ENCODE assay signal across 8 mouse cellular contexts in the genomic region with DNA sequence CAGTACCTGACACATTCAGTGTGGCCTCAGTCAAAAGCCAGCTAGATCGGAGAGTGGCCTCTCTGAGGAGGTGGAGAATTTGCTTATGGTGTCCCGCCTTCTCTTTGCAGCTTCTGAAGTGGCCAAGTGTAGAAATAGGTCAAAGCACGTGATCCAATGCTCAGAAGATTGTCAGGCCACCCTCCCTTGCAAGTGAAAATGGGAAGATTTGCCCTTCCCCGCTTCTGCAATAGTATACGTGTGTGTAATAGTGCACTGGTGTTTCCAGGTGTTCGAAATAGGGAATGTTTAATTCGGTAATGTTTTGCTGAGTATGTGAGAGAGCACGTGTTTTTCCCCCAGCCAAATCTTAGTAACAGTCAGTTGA. TPM values are rescaled to one million over a fixed set of nuclear protein-coding genes. Genes with fewer than 3 reads are reported as not detected.
A peak's percentile ranks its signal among the peaks of the same experiment; 100 is the strongest.
DNase-seq lines count a peak whose midpoint lies in the region; ATAC-seq and TF ChIP-seq lines count a peak whose summit lies in the region.

No protein-coding gene starts in this region.

- 21% methylated on average over 8 of the region's 8 CpGs for WGBS in kidney, postnatal 0 days
- 21% methylated on average over 8 of the region's 8 CpGs for WGBS in intestine, embryonic 15.5 days
- 27% methylated on average over 8 of the region's 8 CpGs for WGBS in midbrain, embryonic 15.5 days

- no peaks in the 10 kb centered on the region for H3K9me3 ChIP-seq in kidney, postnatal 0 days (replicated peaks; ENCODE audit: low read length)
- no peaks in the 10 kb centered on the region for H3K9me3 ChIP-seq in intestine, embryonic 15.5 days
- H3K9me3 ChIP-seq in midbrain, embryonic 15.5 days, result no peaks in the 10 kb centered on the region

- no peak overlapping the region for H3K27ac ChIP-seq in kidney, postnatal 0 days
- no peak overlapping the region for H3K27ac ChIP-seq in intestine, embryonic 15.5 days
- H3K27ac ChIP-seq in midbrain, embryonic 15.5 days, result no peak overlapping the region

- ATAC-seq in kidney, postnatal 0 days (replicated peaks; ENCODE audit: low FRiP score, low read depth), result no peak
- peak; percentile 5 for ATAC-seq in intestine, embryonic 15.5 days
- ATAC-seq in midbrain, embryonic 15.5 days (replicated peaks), result no peak

- peak; percentile 8 for DNase-seq in kidney, postnatal 0 days (ENCODE audit: low spot score)
- DNase-seq in kidney, postnatal 36 days, result no peak
- DNase-seq in c-Kit-positive CD71-negative TER-119-negative erythroid progenitor cells, embryonic 14.5 days (ENCODE audit: low read depth), result peak; percentile 28
- DNase-seq in thymus, postnatal 36 days, result no peak
- DNase-seq in urinary bladder, postnatal 10 days (ENCODE audit: low spot score), result no peak
- no peak for DNase-seq in cerebellum, postnatal 14 days

- TF ChIP-seq CTCF in kidney, postnatal 0 days (IDR thresholded peaks at IDR 0.05; ENCODE audit: low read depth), result no peak

- peak overlapping the region; percentile 87 for H3K4me2 ChIP-seq in kidney, postnatal 0 days (ENCODE audit: low read length)
- H3K4me2 ChIP-seq in intestine, embryonic 15.5 days (replicated peaks), result peak overlapping the region; percentile 87
- peak overlapping the region; percentile 87 for H3K4me2 ChIP-seq in midbrain, embryonic 15.5 days

- H3K27me3 ChIP-seq in kidney, postnatal 0 days (ENCODE audit: insufficient read depth, low read length), result no peaks in the 10 kb centered on the region
- H3K27me3 ChIP-seq in intestine, embryonic 15.5 days (replicated peaks), result no peaks in the 10 kb centered on the region
- no peaks in the 10 kb centered on the region for H3K27me3 ChIP-seq in midbrain, embryonic 15.5 days (replicated peaks)

- H3K36me3 ChIP-seq in kidney, postnatal 0 days (ENCODE audit: insufficient read depth, low read length), result no peaks in the 10 kb centered on the region
- H3K36me3 ChIP-seq in intestine, embryonic 15.5 days, result no peaks in the 10 kb centered on the region
- no peaks in the 10 kb centered on the region for H3K36me3 ChIP-seq in midbrain, embryonic 15.5 days (replicated peaks)

- peak overlapping the region; percentile 98 for H3K4me3 ChIP-seq in kidney, postnatal 0 days (replicated peaks; ENCODE audit: low read depth, low read length)
- H3K4me3 ChIP-seq in intestine, embryonic 15.5 days (replicated peaks), result peak overlapping the region; percentile 94
- peak overlapping the region; percentile 68 for H3K4me3 ChIP-seq in midbrain, embryonic 15.5 days

- H3K9ac ChIP-seq in kidney, postnatal 0 days (ENCODE audit: low read depth, low read length), result peak overlapping the region; percentile 78
- H3K9ac ChIP-seq in intestine, embryonic 15.5 days, result peak overlapping the region; percentile 66
- H3K9ac ChIP-seq in midbrain, embryonic 15.5 days, result peak overlapping the region; percentile 62

- peaks cover 13% of the 10 kb centered on the region for H3K4me1 ChIP-seq in kidney, postnatal 0 days (replicated peaks; ENCODE audit: insufficient read depth, low read length)
- H3K4me1 ChIP-seq in intestine, embryonic 15.5 days (replicated peaks), result peaks cover 12% of the 10 kb centered on the region
- H3K4me1 ChIP-seq in midbrain, embryonic 15.5 days, result peaks cover 23% of the 10 kb centered on the region

RNA-seq across cellular contexts. Expression of a gene that starts 0.8 kb away (rescaled TPM):
- polyA plus RNA-seq in kidney, postnatal 0 days (2015; fragmentation: Nextera tagmentation; extraction: Ambion mirVana), result 14.9 and 16.1 TPM in 2 replicates
- polyA plus RNA-seq in intestine, embryonic 15.5 days (2015; fragmentation: Nextera tagmentation; extraction: Ambion mirVana), result 22.4 and 23.1 TPM in 2 replicates
- 32.0 and 32.7 TPM in 2 replicates for polyA plus RNA-seq in midbrain, embryonic 15.5 days (2015; fragmentation: Nextera tagmentation; extraction: Ambion mirVana)

Comparison
In these comparisons a context has a peak if more than half of its experiments do, and no peak if none do; other contexts are left out.
1. DNase-seq: peak in kidney, postnatal 0 days (single experiment) and c-Kit-positive CD71-negative TER-119-negative erythroid progenitor cells, embryonic 14.5 days (single experiment); none in kidney, postnatal 36 days (0 of 2), thymus, postnatal 36 days (0 of 2), urinary bladder, postnatal 10 days (single experiment) and cerebellum, postnatal 14 days (0 of 2).
2. Peak in every context shown above with its lines, with median percentiles within 50 percentile points of each other: H3K4me2 ChIP-seq, H3K4me3 ChIP-seq and H3K9ac ChIP-seq.